Mouse (Mus musculus) bone marrow, adult 2 months (tissue): ENCODE measurements around the gene Tmem159. TPM values are rescaled to one million over a fixed set of nuclear protein-coding genes. Genes with fewer than 3 reads are reported as not detected.
A peak's percentile ranks its signal among the peaks of the same experiment; 100 is the strongest.

Source experiments
- H3K27ac ChIP-seq: fragments of 200-500 bp; 2 replicates; pipeline ENCODE4 v1.5.1; 2012; ENCODE audit warnings: low read depth, mild to moderate bottlenecking, control low read depth, inconsistent platforms, low read length; ENCODE audit not compliant: control insufficient read depth, poor library complexity, insufficient read depth
- H3K4me1 ChIP-seq: fragments of 200-500 bp; 2 replicates; pipeline ENCODE4 v1.6.1; 2011; ENCODE audit warnings: low read length; ENCODE audit not compliant: control insufficient read depth, insufficient read depth
- H3K4me3 ChIP-seq: fragments of 200-500 bp; replicated peaks from 2 replicates; pipeline ENCODE3; 2011; ENCODE audit warnings: mild to moderate bottlenecking, low read depth, low read length, control low read depth; ENCODE audit not compliant: control insufficient read depth
- CTCF ChIP-seq: fragments of 200-500 bp; IDR thresholded peaks from 2 replicates; pipeline ENCODE4 v1.5.1; 2011; ENCODE audit warnings: low read length, control low read depth; ENCODE audit not compliant: control insufficient read depth, insufficient read depth
- POLR2A ChIP-seq: fragments of 200-500 bp; IDR thresholded peaks from 2 replicates; pipeline ENCODE4 v1.6.1; 2011; ENCODE audit warnings: low read depth, mild to moderate bottlenecking, control low read depth, low read length, borderline replicate concordance; ENCODE audit not compliant: control insufficient read depth
- WGBS: fragments of 180-500 bp; shearing (Covaris S2); methylation state at CpG from one replicate; pipeline ENCODE4 v1.1.7; 2018; 5-methylcytosine and 5-hydroxymethylcytosine counted together
- polyA plus RNA-seq: library from polyadenylated mRNA; stranded (reverse); fragments of >200 nt; gene quantifications from 2 replicates; pipeline ENCODE4 v1.2.4, GENCODE M21; 2011; ENCODE audit warnings: low replicate concordance; ENCODE audit not compliant: missing spikeins, insufficient read depth, insufficient read length

Gene Tmem159
- polyA plus RNA-seq, 1 experiment, result 2.7 TPM

- Histone ChIP-seq H3K27ac (no peak overlapping the region), H3K4me3 (no peak overlapping the region), H3K4me1 (no peaks in the 10 kb centered on the region)
- WGBS, result 71% methylated on average over 3 of the region's 3 CpGs
- TF ChIP-seq CTCF (no peak), POLR2A (no peak)
These were observed 7.9 kb upstream of the Tmem159 start for GRCm38 (mm10) chr7:120094216-120094615.

GRCm38 (mm10) chr7:120095180-120095579, 7.0 kb upstream of the Tmem159 start, which contains the start of gene Dnah3:
TSS of gene Dnah3 (minus strand) at chr7:120095280.
- Histone ChIP-seq H3K4me1 (no peaks in the 10 kb centered on the region), H3K4me3 (no peak within 1 kb of the TSS), H3K27ac (no peak within 1 kb of the TSS)
- 75% methylated on average over 6 of the region's 6 CpGs for WGBS
- TF ChIP-seq POLR2A (no peak), CTCF (no peak)

- Histone ChIP-seq H3K4me1 (no peaks in the 10 kb centered on the region; the same call in 1 of the 2 replicates), H3K27ac (no peak overlapping the region), H3K4me3 (no peak overlapping the region)
- TF ChIP-seq CTCF (no peak), POLR2A (no peak)
- 10% methylated on average over 7 of the region's 7 CpGs for WGBS
These were observed 4.3 kb upstream of the Tmem159 start for GRCm38 (mm10) chr7:120097845-120098244.

DNA sequence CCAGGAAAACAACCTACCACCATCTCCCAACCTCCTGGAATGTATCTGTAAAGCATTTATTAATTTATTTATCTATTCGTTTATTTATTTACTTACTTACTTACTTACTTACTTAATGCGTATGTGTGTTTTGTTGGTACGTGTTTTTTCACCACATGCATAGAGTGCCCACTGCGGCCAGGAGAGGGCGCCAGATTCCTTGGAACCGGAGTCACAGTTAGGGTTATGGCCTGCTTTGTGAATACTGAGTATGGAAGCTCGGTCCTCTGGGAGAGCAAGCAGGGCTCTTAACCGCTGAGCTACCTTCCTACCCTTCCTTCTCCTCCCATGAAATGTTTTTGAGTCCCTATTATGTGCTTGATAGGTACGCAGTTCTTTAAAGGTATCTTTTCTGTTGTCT, 3.8 kb upstream of the Tmem159 start:
- no peak overlapping the region for H3K4me3 ChIP-seq
- TF ChIP-seq CTCF, result peak; percentile 82
- no peak for TF ChIP-seq POLR2A
- no peaks in the 10 kb centered on the region; the same call in 1 of the 2 replicates for H3K4me1 ChIP-seq
- 28% methylated on average over 9 of the region's 9 CpGs for WGBS
- H3K27ac ChIP-seq, result no peak overlapping the region

GRCm38 (mm10) chr7:120103019-120103567, 940 bp downstream of the Tmem159 start:
- WGBS, result 12% methylated on average over 25 of the region's 25 CpGs
- H3K4me3 ChIP-seq, result peak overlapping the region; percentile 63
- H3K4me1 ChIP-seq, result no peaks in the 10 kb centered on the region; the same call in 1 of the 2 replicates
- no peak overlapping the region for H3K27ac ChIP-seq
- TF ChIP-seq CTCF (no peak), POLR2A (no peak)

DNA sequence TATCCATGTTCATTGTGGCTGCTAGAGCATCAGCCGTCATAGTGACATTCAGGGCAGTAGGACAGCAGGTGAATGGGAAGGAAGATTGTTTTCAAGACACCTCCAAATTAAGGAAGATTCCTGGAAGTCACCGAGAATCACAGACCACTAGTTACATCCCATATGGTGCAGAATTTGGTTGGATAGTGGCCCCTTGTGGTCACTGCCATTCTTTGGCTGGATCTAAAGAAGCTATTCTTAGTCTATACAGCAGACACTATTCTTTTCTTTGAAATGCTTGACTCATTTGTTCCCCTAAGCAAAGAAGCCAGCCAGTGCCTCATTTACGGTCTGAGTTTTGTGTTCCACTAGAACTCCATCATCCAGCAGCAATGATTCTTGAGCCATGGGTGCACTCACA, 2.8 kb downstream of the Tmem159 start:
- Histone ChIP-seq H3K27ac (no peak overlapping the region), H3K4me1 (no peaks in the 10 kb centered on the region; the same call in 1 of the 2 replicates), H3K4me3 (no peak overlapping the region)
- WGBS, result 75% methylated on average over 3 of the region's 3 CpGs
- TF ChIP-seq POLR2A (no peak), CTCF (no peak)

- no peaks in the 10 kb centered on the region; the same call in 1 of the 2 replicates for H3K4me1 ChIP-seq
- TF ChIP-seq POLR2A (no peak), CTCF (no peak)
These were observed 4.2 kb downstream of the Tmem159 start for GRCm38 (mm10) chr7:120106356-120106755.

DNA sequence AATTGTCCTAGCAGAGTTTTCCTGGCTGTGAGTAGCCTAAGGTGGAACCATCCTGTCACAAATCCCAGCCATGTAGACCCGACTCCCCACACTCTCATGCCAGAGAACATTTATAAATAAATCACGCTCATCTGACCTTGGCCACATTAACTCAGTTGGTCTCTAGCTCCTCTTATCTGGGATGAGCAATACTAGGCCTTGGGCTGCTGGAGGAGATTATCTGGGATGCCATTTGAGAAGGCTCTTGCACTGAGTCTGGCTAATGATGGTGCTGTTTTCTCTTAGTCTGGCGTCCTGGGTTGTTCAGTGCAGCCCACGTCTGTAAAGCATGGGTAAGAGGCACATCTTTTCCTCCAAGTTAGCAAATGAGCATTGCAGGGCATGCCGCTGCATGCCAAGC, 7.5 kb downstream of the Tmem159 start:
- Histone ChIP-seq H3K4me3 (no peak overlapping the region), H3K4me1 (no peaks in the 10 kb centered on the region), H3K27ac (no peak overlapping the region)
- WGBS, result 71% methylated on average over 5 of the region's 5 CpGs
- no peak for TF ChIP-seq CTCF
- no peak for TF ChIP-seq POLR2A

More at GRCm38 (mm10) chr7:120106356-120106755, 4.2 kb downstream of the Tmem159 start:
- Histone ChIP-seq H3K27ac (no peak overlapping the region), H3K4me3 (no peak overlapping the region)
- WGBS, result 72% methylated on average over 2 of the region's 2 CpGs
